Mouse (Mus musculus): ENCODE results near the gene Ctag2.

The Ctag2 gene

GRCm38 (mm10) chrX:65047344-65047743 is at the start of gene Ctag2:
TSS of gene Ctag2 (plus strand) at chrX:65047644.
- DNase-seq, result no peak
